35 mouse cellular contexts compared by ENCODE assay signal in genomic region chr14:28493806-28494205, GRCm38 (mm10). TPM values are rescaled to one million over a fixed set of nuclear protein-coding genes. Genes with fewer than 3 reads are reported as not detected.
"Had no signal": no experiment of that assay in that cellular context is flagged by ENCODE, and none has a peak within 500 bp of the region (broad histone marks: within the 10 kb centered on the region; RNA-seq: fewer than 3 reads in every experiment).

No protein-coding gene starts in this region.

- DNase-seq: left cerebral cortex, postnatal 4 days; liver; liver, embryonic 13.5 days; liver, postnatal 0 days; lung, adult 18-20 months; lung, adult 2 months; lung, embryonic 14.5 days; lung, postnatal 10 days; lung, postnatal 14 days; lung, postnatal 36 days; lung, postnatal 4 days; midbrain, embryonic 14.5 days had no signal

- H3K27me3 ChIP-seq: limb, embryonic 12.5 days; limb, embryonic 13.5 days; limb, embryonic 15.5 days; liver, embryonic 12.5 days; liver, embryonic 13.5 days; liver, embryonic 15.5 days; lung, embryonic 15.5 days; megakaryocyte, embryonic 14.5 days; midbrain, embryonic 15.5 days; neural tube, embryonic 12.5 days had no signal

- H3K9me3 ChIP-seq: limb, embryonic 10.5 days; limb, embryonic 12.5 days; limb, embryonic 13.5 days; limb, embryonic 15.5 days; liver, embryonic 12.5 days; liver, embryonic 13.5 days; liver, embryonic 15.5 days; lung, embryonic 15.5 days; megakaryocyte, embryonic 14.5 days; midbrain, embryonic 10.5 days; midbrain, embryonic 12.5 days; midbrain, embryonic 13.5 days; midbrain, embryonic 15.5 days; neural tube, embryonic 12.5 days had no signal

- H3K4me2 ChIP-seq: limb, embryonic 12.5 days; limb, embryonic 13.5 days; limb, embryonic 15.5 days; liver, embryonic 11.5 days; liver, embryonic 12.5 days; liver, embryonic 13.5 days; liver, embryonic 15.5 days; lung, embryonic 14.5 days; lung, embryonic 15.5 days; midbrain, embryonic 12.5 days; midbrain, embryonic 13.5 days; midbrain, embryonic 15.5 days; neural tube, embryonic 12.5 days had no signal

- H3K27ac ChIP-seq: left cerebral cortex, adult 2 months; limb, embryonic 10.5 days; limb, embryonic 12.5 days; limb, embryonic 13.5 days; limb, embryonic 15.5 days; liver, embryonic 12.5 days; liver, embryonic 13.5 days; liver, embryonic 14.5 days; liver, embryonic 15.5 days; lung, embryonic 15.5 days; macrophage; midbrain, embryonic 10.5 days; midbrain, embryonic 12.5 days; midbrain, embryonic 13.5 days; midbrain, embryonic 15.5 days; neural tube, embryonic 12.5 days had no signal

- ATAC-seq: liver, embryonic 12.5 days; liver, postnatal 0 days; lung, postnatal 0 days; midbrain, embryonic 13.5 days; midbrain, embryonic 15.5 days had no signal

- H3K4me3 ChIP-seq: left cerebral cortex, adult 2 months; limb, embryonic 10.5 days; limb, embryonic 12.5 days; limb, embryonic 13.5 days; limb, embryonic 15.5 days; liver, embryonic 12.5 days; liver, embryonic 13.5 days; liver, embryonic 15.5 days; lung, embryonic 15.5 days; megakaryocyte, embryonic 14.5 days; midbrain, embryonic 10.5 days; midbrain, embryonic 12.5 days; midbrain, embryonic 13.5 days; midbrain, embryonic 15.5 days; myocyte; neural tube, embryonic 12.5 days had no signal

- H3K9ac ChIP-seq: limb, embryonic 12.5 days; limb, embryonic 13.5 days; limb, embryonic 15.5 days; liver, embryonic 12.5 days; liver, embryonic 13.5 days; liver, embryonic 14.5 days; liver, embryonic 15.5 days; liver, postnatal 0 days; lung, embryonic 14.5 days; lung, embryonic 15.5 days; midbrain, embryonic 12.5 days; midbrain, embryonic 13.5 days; midbrain, embryonic 15.5 days; neural tube, embryonic 12.5 days had no signal

- H3K4me1 ChIP-seq: limb, embryonic 10.5 days; limb, embryonic 12.5 days; limb, embryonic 13.5 days; limb, embryonic 15.5 days; liver, embryonic 12.5 days; liver, embryonic 13.5 days; liver, embryonic 15.5 days; lung, embryonic 15.5 days; megakaryocyte, embryonic 14.5 days; midbrain, embryonic 10.5 days; midbrain, embryonic 12.5 days; midbrain, embryonic 15.5 days; neural tube, embryonic 12.5 days had no signal

- H3K36me3 ChIP-seq: limb, embryonic 10.5 days; limb, embryonic 12.5 days; limb, embryonic 13.5 days; limb, embryonic 15.5 days; liver, embryonic 12.5 days; liver, embryonic 13.5 days; liver, embryonic 15.5 days; lung, embryonic 15.5 days; midbrain, embryonic 10.5 days; midbrain, embryonic 12.5 days; midbrain, embryonic 13.5 days; midbrain, embryonic 15.5 days; neural tube, embryonic 12.5 days had no signal

RNA-seq across cellular contexts. Expression of gene Wnt5a, which starts 10.7 kb away (rescaled TPM):
- total RNA-seq: megakaryocyte progenitor cell, adult 5-6 weeks; megakaryocyte, adult 5-6 weeks; megakaryocyte-erythroid progenitor cell, adult 5-6 weeks; monocyte, adult 5-6 weeks had no signal
- polyA plus RNA-seq: macrophage had no signal
